Mouse (Mus musculus) limb, embryonic 15.5 days (tissue): ENCODE data around the gene Wdr77. TPM values are rescaled to one million over a fixed set of nuclear protein-coding genes. Genes with fewer than 3 reads are reported as not detected.
"Not testable (repeated sequence)": the region's sequence is repeated elsewhere in the genome, so short reads cannot be mapped to it uniquely, and the experiment has no call there.

Experiments used
- ATAC-seq: fragments of 200-750 bp; cut with Nextera tagmentation; 2 replicates; pipeline ENCODE4 v1.8.0; 2017; ENCODE audit warnings: low read depth, moderate TSS enrichment; ENCODE audit not compliant: insufficient number of reproducible peaks, low FRiP score, low TSS enrichment
- H3K27ac ChIP-seq: fragments of 300-500 bp; sonication (generic); 2 replicates; pipeline ENCODE4 v1.5.1; 2015; ENCODE audit warnings: moderate library complexity, mild to moderate bottlenecking, inconsistent platforms
- H3K27me3 ChIP-seq: fragments of 300-500 bp; sonication (generic); 2 replicates; pipeline ENCODE4 v1.6.1; 2015; ENCODE audit warnings: inconsistent platforms
- H3K36me3 ChIP-seq: fragments of 300-500 bp; sonication (generic); 2 replicates; pipeline ENCODE4 v1.6.1; 2015; ENCODE audit warnings: inconsistent platforms
- H3K4me1 ChIP-seq: fragments of 300-500 bp; sonication (generic); 2 replicates; pipeline ENCODE4 v1.6.1; 2015; ENCODE audit warnings: inconsistent platforms
- H3K4me2 ChIP-seq: fragments of 300-500 bp; sonication (generic); 2 replicates; pipeline ENCODE4 v1.6.1; 2015; ENCODE audit warnings: mild to moderate bottlenecking, inconsistent platforms
- H3K4me3 ChIP-seq: fragments of 300-500 bp; sonication (generic); 2 replicates; pipeline ENCODE4 v1.5.1; 2015; ENCODE audit warnings: mild to moderate bottlenecking, inconsistent platforms
- H3K9ac ChIP-seq: fragments of 300-500 bp; sonication (generic); 2 replicates; pipeline ENCODE4 v1.6.1; 2015; ENCODE audit warnings: inconsistent platforms
- H3K9me3 ChIP-seq: fragments of 300-500 bp; sonication (generic); 2 replicates; pipeline ENCODE4 v1.6.1; 2016; ENCODE audit warnings: inconsistent platforms
- WGBS: fragments of 180-500 bp; shearing (Covaris S2); methylation state at CpG from one replicate; pipeline ENCODE4 v1.1.7; 2015; 5-methylcytosine and 5-hydroxymethylcytosine counted together
- polyA plus RNA-seq: library from polyadenylated mRNA; unstranded; fragments of >200 nt; fragmentation: Nextera tagmentation; extraction: Ambion mirVana; gene quantifications from 2 replicates; pipeline ENCODE4 v1.2.1, GENCODE M21; 2015

The Wdr77 gene
- polyA plus RNA-seq, 1 experiment from 2014 or later = 105 TPM

- H3K4me2 ChIP-seq = peak overlapping the region; percentile 66
- H3K27ac ChIP-seq = peak overlapping the region; percentile 79
- no peaks in the 10 kb centered on the region for H3K27me3 ChIP-seq
- peaks cover 47% of the 10 kb centered on the region for H3K36me3 ChIP-seq
- peak overlapping the region; percentile 96 for H3K4me3 ChIP-seq
- ATAC-seq = peak; percentile 66; the same call in 1 of the 2 replicates
- no peaks in the 10 kb centered on the region for H3K9me3 ChIP-seq
- peaks cover 20% of the 10 kb centered on the region for H3K4me1 ChIP-seq
- H3K9ac ChIP-seq = peak overlapping the region; percentile 97
- whole genome bisulfite sequencing = under 1% methylated on average over 25 of the region's 26 CpGs
Observed at GRCm38 (mm10) chr3:105959585-105959984, 416 bp downstream of the Wdr77 start.

- H3K27me3 ChIP-seq = no peaks in the 10 kb centered on the region
- H3K36me3 ChIP-seq = peaks cover 47% of the 10 kb centered on the region
- ATAC-seq = no peak
Observed at GRCm38 (mm10) chr3:105959999-105960398, 830 bp downstream of the Wdr77 start, which contains the start of gene Atp5f1. Gene Atp5f1 (minus strand): TSS chr3:105960099.

GRCm38 (mm10) chr3:105960700-105961099 is 1.5 kb downstream of the Wdr77 start:
- Histone ChIP-seq H3K36me3 (peaks cover 52% of the 10 kb centered on the region), H3K27ac (no peak overlapping the region), H3K27me3 (no peaks in the 10 kb centered on the region), H3K9ac (no peak overlapping the region), H3K9me3 (no peaks in the 10 kb centered on the region), H3K4me2 (peak overlapping the region; percentile 66; the same call in 1 of the 2 replicates), H3K4me1 (peaks cover 20% of the 10 kb centered on the region), H3K4me3 (peak overlapping the region; percentile 96)
- WGBS = 96% methylated on average over 2 of the region's 2 CpGs
- no peak for ATAC-seq

More at GRCm38 (mm10) chr3:105959999-105960398, 830 bp downstream of the Wdr77 start, which contains the start of gene Atp5f1:
- Histone ChIP-seq H3K9me3 (no peaks in the 10 kb centered on the region), H3K4me2 (peak within 1 kb of the TSS; percentile 66), H3K4me1 (peaks cover 20% of the 10 kb centered on the region), H3K4me3 (peak within 1 kb of the TSS; percentile 96), H3K9ac (peak within 1 kb of the TSS; percentile 97), H3K27ac (peak within 1 kb of the TSS; percentile 88)
- WGBS = 9% methylated on average over 6 of the region's 6 CpGs

GRCm38 (mm10) chr3:105971831-105972446 is 12.8 kb downstream of the Wdr77 start:
- H3K9ac ChIP-seq = no peak overlapping the region
- ATAC-seq = no peak
- WGBS = 84% methylated on average over 5 of the region's 5 CpGs
- H3K36me3 ChIP-seq = peaks cover 28% of the 10 kb centered on the region
- H3K4me2 ChIP-seq = no peak overlapping the region
- H3K27me3 ChIP-seq = no peaks in the 10 kb centered on the region
- H3K9me3 ChIP-seq = no peaks in the 10 kb centered on the region
- H3K4me1 ChIP-seq = no peaks in the 10 kb centered on the region
- H3K4me3 ChIP-seq = no peak overlapping the region
- H3K27ac ChIP-seq = no peak overlapping the region

- Histone ChIP-seq H3K27me3 (no peaks in the 10 kb centered on the region), H3K36me3 (peaks cover 16% of the 10 kb centered on the region), H3K4me1 (no peaks in the 10 kb centered on the region), H3K4me2 (no peak within 1 kb of the TSS), H3K9ac (no peak within 1 kb of the TSS), H3K4me3 (no peak within 1 kb of the TSS), H3K27ac (no peak within 1 kb of the TSS), H3K9me3 (no peaks in the 10 kb centered on the region)
- 77% methylated on average over 3 of the region's 3 CpGs for WGBS
- ATAC-seq = no peak
Observed at GRCm38 (mm10) chr3:105973411-105973810, 14.2 kb downstream of the Wdr77 start, which contains the start of gene Ovgp1. Gene Ovgp1 (plus strand): TSS chr3:105973711.

GRCm38 (mm10) chr3:105974174-105974573 is 15.0 kb downstream of the Wdr77 start:
- Histone ChIP-seq H3K9ac (no peak overlapping the region), H3K27ac (no peak overlapping the region), H3K27me3 (no peaks in the 10 kb centered on the region), H3K9me3 (no peaks in the 10 kb centered on the region), H3K4me3 (no peak overlapping the region), H3K4me1 (no peaks in the 10 kb centered on the region), H3K36me3 (peaks cover 10% of the 10 kb centered on the region), H3K4me2 (no peak overlapping the region)
- ATAC-seq = no peak
- WGBS = 80% methylated on average over 2 of the region's 2 CpGs

GRCm38 (mm10) chr3:105989611-105990010 is 30.4 kb downstream of the Wdr77 start:
- not testable (repeated sequence) for H3K4me2 ChIP-seq, H3K9me3 ChIP-seq, ATAC-seq, H3K4me1 ChIP-seq, H3K9ac ChIP-seq, H3K27ac ChIP-seq, H3K27me3 ChIP-seq, H3K4me3 ChIP-seq, H3K36me3 ChIP-seq
- WGBS = 61% methylated on average over 5 of the region's 5 CpGs

GRCm38 (mm10) chr3:105991653-105992283 is 32.6 kb downstream of the Wdr77 start:
- WGBS = 27% methylated on average over 4 of the region's 4 CpGs
- no peak for ATAC-seq
- H3K36me3 ChIP-seq = no peaks in the 10 kb centered on the region

GRCm38 (mm10) chr3:105994730-105995129 is 35.6 kb downstream of the Wdr77 start:
- Histone ChIP-seq H3K36me3 (no peaks in the 10 kb centered on the region), H3K4me2 (no peak overlapping the region), H3K9ac (no peak overlapping the region), H3K27me3 (no peaks in the 10 kb centered on the region), H3K27ac (no peak overlapping the region), H3K4me1 (no peaks in the 10 kb centered on the region), H3K4me3 (no peak overlapping the region), H3K9me3 (no peaks in the 10 kb centered on the region)
- WGBS = 13% methylated on average over 2 of the region's 2 CpGs
- ATAC-seq = no peak

More at GRCm38 (mm10) chr3:105991653-105992283, 32.6 kb downstream of the Wdr77 start:
- Histone ChIP-seq H3K4me1 (no peaks in the 10 kb centered on the region), H3K9me3 (no peaks in the 10 kb centered on the region), H3K4me2 (no peak overlapping the region), H3K4me3 (no peak overlapping the region), H3K27ac (no peak overlapping the region), H3K9ac (no peak overlapping the region), H3K27me3 (no peaks in the 10 kb centered on the region)

- H3K9me3 ChIP-seq = no peaks in the 10 kb centered on the region
- H3K4me1 ChIP-seq = peaks cover 5% of the 10 kb centered on the region; the same call in 1 of the 2 replicates
- peak overlapping the region; percentile 30 for H3K4me2 ChIP-seq
- no peak overlapping the region for H3K27ac ChIP-seq
- no peak for ATAC-seq
- no peak overlapping the region for H3K4me3 ChIP-seq
- H3K9ac ChIP-seq = no peak overlapping the region
- no peaks in the 10 kb centered on the region for H3K27me3 ChIP-seq
- WGBS = 16% methylated on average over 11 of the region's 11 CpGs
- no peaks in the 10 kb centered on the region for H3K36me3 ChIP-seq
Observed at GRCm38 (mm10) chr3:106000707-106001375, 41.7 kb downstream of the Wdr77 start.

- 20% methylated on average over 17 of the region's 17 CpGs for WGBS
- H3K4me3 ChIP-seq = no peak overlapping the region
- H3K4me2 ChIP-seq = peak overlapping the region; percentile 30
Observed at GRCm38 (mm10) chr3:106001416-106002370, 42.5 kb downstream of the Wdr77 start.

More at GRCm38 (mm10) chr3:106001416-106002370, 42.5 kb downstream of the Wdr77 start:
- Histone ChIP-seq H3K4me1 (peaks cover 5% of the 10 kb centered on the region; the same call in 1 of the 2 replicates), H3K27me3 (no peaks in the 10 kb centered on the region), H3K9ac (no peak overlapping the region), H3K9me3 (no peaks in the 10 kb centered on the region), H3K27ac (no peak overlapping the region), H3K36me3 (no peaks in the 10 kb centered on the region)
- 0 out of 2 replicates have a peak, but pooled peaks have one; percentile 55 for ATAC-seq
